In the genomic region with DNA sequence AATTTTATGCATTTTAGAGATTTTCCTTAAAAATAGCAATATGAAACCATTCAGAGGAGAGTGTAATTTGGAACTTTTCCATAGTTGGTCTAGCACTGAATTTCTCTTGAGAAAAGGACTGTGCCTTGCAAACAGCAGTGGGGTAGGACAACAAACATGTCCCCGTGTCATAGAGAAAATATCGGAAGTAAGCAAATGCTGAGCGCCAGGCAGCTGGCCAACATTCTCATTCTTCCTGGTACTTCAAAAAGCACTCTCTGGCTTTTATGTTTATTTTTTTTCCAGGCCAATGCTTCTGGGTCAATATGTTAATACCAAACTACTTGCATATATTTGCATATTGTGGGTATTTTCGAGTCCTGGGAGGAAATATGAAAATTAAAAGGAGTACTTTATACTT, we compare ENCODE assay signal across 11 mouse cellular contexts.
DNase-seq lines count a peak whose midpoint lies in the region; ATAC-seq and TF ChIP-seq lines count a peak whose summit lies in the region.
"Had no signal": no experiment of that assay in that cellular context is flagged by ENCODE, and none has a peak within 500 bp of the region (broad histone marks: within the 10 kb centered on the region; RNA-seq: fewer than 3 reads in every experiment).

No protein-coding gene starts in this region.

- H3K27me3 ChIP-seq in forebrain, postnatal 0 days (ENCODE audit: insufficient read depth, low read length) = no peaks in the 10 kb centered on the region
- no peaks in the 10 kb centered on the region for H3K27me3 ChIP-seq in forebrain, embryonic 16.5 days (replicated peaks; ENCODE audit: control insufficient read depth, insufficient read depth, low read length)
- H3K27me3 ChIP-seq in hindbrain, embryonic 12.5 days = no peaks in the 10 kb centered on the region
- H3K27me3 ChIP-seq: embryonic facial prominence, embryonic 12.5 days had no signal

- no peak for ATAC-seq in forebrain, postnatal 0 days
- no peak for ATAC-seq in forebrain, embryonic 16.5 days
- no peak for ATAC-seq in hindbrain, embryonic 12.5 days (ENCODE audit: low FRiP score)

- no peak for TF ChIP-seq CTCF in forebrain, postnatal 0 days (IDR thresholded peaks at IDR 0.05; ENCODE audit: low read depth)

- H3K36me3 ChIP-seq in forebrain, postnatal 0 days (ENCODE audit: insufficient read depth) = no peaks in the 10 kb centered on the region
- H3K36me3 ChIP-seq in forebrain, embryonic 16.5 days (ENCODE audit: control insufficient read depth, insufficient read depth) = no peaks in the 10 kb centered on the region
- no peaks in the 10 kb centered on the region for H3K36me3 ChIP-seq in hindbrain, embryonic 12.5 days
- H3K36me3 ChIP-seq: embryonic facial prominence, embryonic 12.5 days had no signal

- H3K4me1 ChIP-seq in forebrain, postnatal 0 days (ENCODE audit: insufficient read depth) = no peaks in the 10 kb centered on the region
- H3K4me1 ChIP-seq in forebrain, embryonic 16.5 days (replicated peaks; ENCODE audit: control insufficient read depth, insufficient read depth, low read length) = no peaks in the 10 kb centered on the region
- H3K4me1 ChIP-seq in hindbrain, embryonic 12.5 days = no peaks in the 10 kb centered on the region; the same call in 1 of the 2 replicates
- H3K4me1 ChIP-seq: embryonic facial prominence, embryonic 12.5 days had no signal

- no peak overlapping the region for H3K4me3 ChIP-seq in forebrain, postnatal 0 days (ENCODE audit: low read depth, low read length)
- no peak overlapping the region for H3K4me3 ChIP-seq in forebrain, embryonic 16.5 days (replicated peaks; ENCODE audit: low read length)
- no peak overlapping the region for H3K4me3 ChIP-seq in hindbrain, embryonic 12.5 days
- H3K4me3 ChIP-seq: embryonic facial prominence, embryonic 12.5 days; gastrocnemius, adult 2 months; myocyte had no signal

- DNase-seq in forebrain, postnatal 0 days = peak; percentile 33
- peak; percentile 24 for DNase-seq in retina, postnatal 1 day
- DNase-seq in retina, embryonic 14.5 days (ENCODE audit: low spot score) = no peak
- DNase-seq in left cerebral cortex, postnatal 14 days (ENCODE audit: low spot score in 2 of 2) = peak; percentile 48 to 57
- peak; percentile 26 for DNase-seq in right cerebral cortex, postnatal 4 days
- no peak for DNase-seq in spleen, adult 12 weeks (ENCODE audit: low spot score)
- DNase-seq: gastrocnemius, adult 2 months had no signal

- H3K27ac ChIP-seq in forebrain, postnatal 0 days (ENCODE audit: low read depth, low read length) = no peak overlapping the region
- no peak overlapping the region for H3K27ac ChIP-seq in forebrain, embryonic 16.5 days (ENCODE audit: low read length)
- no peak overlapping the region for H3K27ac ChIP-seq in hindbrain, embryonic 12.5 days
- H3K27ac ChIP-seq: embryonic facial prominence, embryonic 12.5 days; gastrocnemius, adult 2 months had no signal

- intact Hi-C loops in left cerebral cortex, postnatal 14 days (cut with DNase I) = loop anchor here (5.0 kb wide), 1 partner anchor 348 kb away; no protein-coding TSS in a partner anchor

- WGBS in forebrain, postnatal 0 days = 34% methylated on average over 4 of the region's 4 CpGs
- 33% methylated on average over 4 of the region's 4 CpGs for WGBS in forebrain, embryonic 16.5 days
- WGBS in hindbrain, embryonic 12.5 days = 70% methylated on average over 4 of the region's 4 CpGs

- H3K4me2 ChIP-seq in forebrain, postnatal 0 days (ENCODE audit: low read depth) = no peak overlapping the region
- H3K4me2 ChIP-seq in forebrain, embryonic 16.5 days (ENCODE audit: low read length) = no peak overlapping the region
- no peak overlapping the region for H3K4me2 ChIP-seq in hindbrain, embryonic 12.5 days (replicated peaks)
- H3K4me2 ChIP-seq: embryonic facial prominence, embryonic 12.5 days had no signal

- H3K9me3 ChIP-seq in forebrain, postnatal 0 days (ENCODE audit: low read length) = no peaks in the 10 kb centered on the region
- no peaks in the 10 kb centered on the region for H3K9me3 ChIP-seq in forebrain, embryonic 16.5 days (ENCODE audit: control insufficient read depth, low read length)
- H3K9me3 ChIP-seq in hindbrain, embryonic 12.5 days (replicated peaks) = no peaks in the 10 kb centered on the region
- H3K9me3 ChIP-seq: embryonic facial prominence, embryonic 12.5 days had no signal

- H3K9ac ChIP-seq in forebrain, postnatal 0 days = no peak overlapping the region
- H3K9ac ChIP-seq in forebrain, embryonic 16.5 days (replicated peaks; ENCODE audit: low read depth, low read length) = no peak overlapping the region
- no peak overlapping the region for H3K9ac ChIP-seq in hindbrain, embryonic 12.5 days
- H3K9ac ChIP-seq: embryonic facial prominence, embryonic 12.5 days had no signal

Comparison
In these comparisons a context has a peak if more than half of its experiments do, and no peak if none do; other contexts are left out.
1. DNase-seq: peak in forebrain, postnatal 0 days (single experiment), retina, postnatal 1 day (single experiment), left cerebral cortex, postnatal 14 days (2 of 2) and right cerebral cortex, postnatal 4 days (single experiment); none in retina, embryonic 14.5 days (single experiment) and spleen, adult 12 weeks (single experiment).